Mouse (Mus musculus) embryonic fibroblast, embryonic 13.5 days (primary cell): ENCODE results near the gene Nrp2.

Source experiments
- CTCF ChIP-seq: IDR thresholded peaks from 2 replicates; pipeline ENCODE4 v1.5.1; 2011; ENCODE audit warnings: mild to moderate bottlenecking, control low read depth, low read length, moderate library complexity, borderline replicate concordance; ENCODE audit not compliant: insufficient read depth
- POLR2A ChIP-seq: IDR thresholded peaks from 2 replicates; pipeline ENCODE4 v1.6.1; 2011; ENCODE audit warnings: low read depth, mild to moderate bottlenecking, control low read depth, low read length, moderate library complexity

- TF ChIP-seq POLR2A (no peak), CTCF (no peak)
Measured at GRCm38 (mm10) chr1:62704117-62704888, 1.2 kb downstream of the Nrp2 start.
